Mouse (Mus musculus): Measurements from ENCODE around the gene Fbn1.

The Fbn1 gene

GRCm38 (mm10) chr2:125285777-125286176 lies 222.0 kb downstream of the Fbn1 start:
- DNase-seq = no peak

- DNase-seq = no peak
These were observed 225.2 kb downstream of the Fbn1 start for GRCm38 (mm10) chr2:125282334-125283206.

- DNase-seq = peak; percentile 89
These were observed 227.8 kb downstream of the Fbn1 start for GRCm38 (mm10) chr2:125279995-125280394.

GRCm38 (mm10) chr2:125278474-125278873 lies 229.3 kb downstream of the Fbn1 start:
- DNase-seq = peak; percentile 97

GRCm38 (mm10) chr2:125276692-125277091 lies 231.1 kb downstream of the Fbn1 start:
- DNase-seq = no peak

GRCm38 (mm10) chr2:125275617-125276016 lies 232.2 kb downstream of the Fbn1 start:
- DNase-seq = peak; percentile 68

- DNase-seq = no peak
These were observed 238.9 kb downstream of the Fbn1 start for GRCm38 (mm10) chr2:125268876-125269275.

GRCm38 (mm10) chr2:125263753-125264152 lies 244.0 kb downstream of the Fbn1 start:
- peak; percentile 84 for DNase-seq

- peak; percentile 81 for DNase-seq
These were observed 244.7 kb downstream of the Fbn1 start for GRCm38 (mm10) chr2:125263056-125263455.

- peak; percentile 70 for DNase-seq
These were observed 247.5 kb downstream of the Fbn1 start for GRCm38 (mm10) chr2:125260326-125260725.

GRCm38 (mm10) chr2:125259230-125260120 lies 248.3 kb downstream of the Fbn1 start:
- DNase-seq = peak; percentile 70

GRCm38 (mm10) chr2:125255886-125256285 lies 251.9 kb downstream of the Fbn1 start:
- peak; percentile 67 for DNase-seq

GRCm38 (mm10) chr2:125254630-125255029 lies 253.2 kb downstream of the Fbn1 start:
- no peak for DNase-seq

GRCm38 (mm10) chr2:125253699-125254098 lies 254.1 kb downstream of the Fbn1 start:
- peak; percentile 60 for DNase-seq

GRCm38 (mm10) chr2:125252275-125252674 lies 255.5 kb downstream of the Fbn1 start:
- peak; percentile 64 for DNase-seq

GRCm38 (mm10) chr2:125251781-125252180 lies 256.0 kb downstream of the Fbn1 start:
- peak; percentile 53 for DNase-seq
